12 mouse cellular contexts compared by ENCODE assay signal in genomic region chr8:70769858-70770257, GRCm38 (mm10). TPM values are rescaled to one million over a fixed set of nuclear protein-coding genes. Genes with fewer than 3 reads are reported as not detected.
DNase-seq lines count a peak whose midpoint lies in the region; ATAC-seq and TF ChIP-seq lines count a peak whose summit lies in the region.
"Had no signal": no experiment of that assay in that cellular context is flagged by ENCODE, and none has a peak within 500 bp of the region (broad histone marks: within the 10 kb centered on the region; RNA-seq: fewer than 3 reads in every experiment).

No protein-coding gene starts in this region.

- H3K4me1 ChIP-seq in kidney, embryonic 16.5 days (ENCODE audit: insufficient read depth, low read length), result peaks cover 39% of the 10 kb centered on the region
- peaks cover 2 to 35% of the 10 kb centered on the region in 2 experiments; a peak in 3 of 4 replicates for H3K4me1 ChIP-seq in ES-E14 (ENCODE audit: control insufficient read depth in 2 of 2, insufficient read depth in 2 of 2, low read length in 2 of 2, poor library complexity in 1 of 2)
- peaks cover 26% of the 10 kb centered on the region for H3K4me1 ChIP-seq in embryonic facial prominence, embryonic 14.5 days (ENCODE audit: control insufficient read depth, insufficient read depth, low read length)
- peaks cover 92% of the 10 kb centered on the region for H3K4me1 ChIP-seq in liver, embryonic 15.5 days (replicated peaks)

- ATAC-seq in kidney, embryonic 16.5 days (ENCODE audit: low FRiP score, low TSS enrichment), result no peak
- ATAC-seq in embryonic facial prominence, embryonic 14.5 days (ENCODE audit: low read depth), result no peak
- peak; percentile 46 for ATAC-seq in liver, embryonic 15.5 days (ENCODE audit: insufficient read depth)

- H3K27ac ChIP-seq in kidney, embryonic 16.5 days (ENCODE audit: low read length), result no peak overlapping the region
- H3K27ac ChIP-seq in ES-E14 (ENCODE audit: insufficient read depth, low read depth, low read length, poor library complexity, severe bottlenecking), result no peak overlapping the region
- H3K27ac ChIP-seq in embryonic facial prominence, embryonic 14.5 days (replicated peaks; ENCODE audit: low read depth, low read length), result no peak overlapping the region
- H3K27ac ChIP-seq in liver, embryonic 15.5 days (replicated peaks), result no peak overlapping the region; the same call in none of the 2 replicates
- H3K27ac ChIP-seq: heart, adult 2 months; kidney, embryonic 15.5 days; stomach, embryonic 15.5 days had no signal

- DNase-seq in kidney, adult 18-20 months, result no peak
- no peak for DNase-seq in ES-E14 (ENCODE audit: low read depth, low spot score)
- DNase-seq in embryonic facial prominence, embryonic 14.5 days (ENCODE audit: low spot score), result no peak
- no peak for DNase-seq in thymus, postnatal 14 days
- DNase-seq in left cerebral cortex, postnatal 14 days (ENCODE audit: low spot score in 2 of 2), result no peak

- intact Hi-C loops in left cerebral cortex, postnatal 14 days (cut with DNase I), result loop anchor here (5.0 kb wide), 1 partner anchor 72 kb away; no protein-coding TSS in a partner anchor

- no peak overlapping the region for H3K4me3 ChIP-seq in kidney, embryonic 16.5 days (ENCODE audit: low read length)
- H3K4me3 ChIP-seq in ES-E14 (ENCODE audit: insufficient read depth in 1 of 2, low read depth in 1 of 2, low read length in 2 of 2, poor library complexity in 1 of 2, severe bottlenecking in 1 of 2), result no peak overlapping the region
- H3K4me3 ChIP-seq in embryonic facial prominence, embryonic 14.5 days (ENCODE audit: low read depth, low read length), result no peak overlapping the region
- no peak overlapping the region for H3K4me3 ChIP-seq in liver, embryonic 15.5 days (replicated peaks)
- H3K4me3 ChIP-seq: heart, adult 2 months; kidney, embryonic 15.5 days; stomach, embryonic 15.5 days had no signal

- no peaks in the 10 kb centered on the region for H3K27me3 ChIP-seq in kidney, embryonic 16.5 days (ENCODE audit: insufficient read depth, low read length)
- no peaks in the 10 kb centered on the region for H3K27me3 ChIP-seq in embryonic facial prominence, embryonic 14.5 days (replicated peaks; ENCODE audit: control insufficient read depth, insufficient read depth, low read length)
- H3K27me3 ChIP-seq in liver, embryonic 15.5 days, result no peaks in the 10 kb centered on the region
- H3K27me3 ChIP-seq: kidney, embryonic 15.5 days; stomach, embryonic 15.5 days had no signal

- H3K36me3 ChIP-seq in kidney, embryonic 16.5 days (ENCODE audit: insufficient read depth, low read length), result peaks cover 51% of the 10 kb centered on the region
- H3K36me3 ChIP-seq in ES-E14 (ENCODE audit: control insufficient read depth, insufficient read depth, low read length, poor library complexity, severe bottlenecking), result peaks cover 27% of the 10 kb centered on the region; the same call in 1 of the 2 replicates
- H3K36me3 ChIP-seq in embryonic facial prominence, embryonic 14.5 days (ENCODE audit: control insufficient read depth, insufficient read depth, low read length), result peaks cover 67% of the 10 kb centered on the region
- peaks cover 36% of the 10 kb centered on the region for H3K36me3 ChIP-seq in liver, embryonic 15.5 days (replicated peaks)

- 75% methylated on average over 12 of the region's 12 CpGs for WGBS in kidney, embryonic 16.5 days
- 75% methylated on average over 12 of the region's 12 CpGs for WGBS in embryonic facial prominence, embryonic 14.5 days
- 28% methylated on average over 12 of the region's 12 CpGs for WGBS in liver, embryonic 15.5 days (ENCODE audit: insufficient replicate concordance)

- in situ Hi-C loops in ES-E14 (cut with MboI; ENCODE audit: low sequenced_read_pairs in 2 of 2, unreplicated experiment in 2 of 2), result no loop called here

- H3K9me3 ChIP-seq in kidney, embryonic 16.5 days (ENCODE audit: low read length), result no peaks in the 10 kb centered on the region
- no peaks in the 10 kb centered on the region for H3K9me3 ChIP-seq in ES-E14 (ENCODE audit: control insufficient read depth, insufficient read depth, low read depth, low read length)
- no peaks in the 10 kb centered on the region for H3K9me3 ChIP-seq in embryonic facial prominence, embryonic 14.5 days (ENCODE audit: control insufficient read depth, low read length)
- no peaks in the 10 kb centered on the region for H3K9me3 ChIP-seq in liver, embryonic 15.5 days (replicated peaks)
- H3K9me3 ChIP-seq: kidney, embryonic 15.5 days; stomach, embryonic 15.5 days had no signal

- no peak overlapping the region for H3K4me2 ChIP-seq in kidney, embryonic 16.5 days (replicated peaks; ENCODE audit: low read depth, low read length)
- H3K4me2 ChIP-seq in embryonic facial prominence, embryonic 14.5 days (ENCODE audit: low read depth, low read length), result no peak overlapping the region
- peak overlapping the region; percentile 40 for H3K4me2 ChIP-seq in liver, embryonic 15.5 days
- H3K4me2 ChIP-seq: kidney, embryonic 15.5 days; stomach, embryonic 15.5 days had no signal

- H3K9ac ChIP-seq in kidney, embryonic 16.5 days (replicated peaks; ENCODE audit: low read length), result peak overlapping the region; percentile 22; the same call in 1 of the 2 replicates
- peak overlapping the region; percentile 17; the same call in 1 of the 2 replicates for H3K9ac ChIP-seq in ES-E14 (ENCODE audit: insufficient read depth, low read depth, low read length, poor library complexity, severe bottlenecking)
- H3K9ac ChIP-seq in embryonic facial prominence, embryonic 14.5 days (ENCODE audit: low read depth, low read length), result 0 out of 2 replicates have a peak overlapping the region, but pooled peaks have one; percentile 28
- peak overlapping the region; percentile 37 for H3K9ac ChIP-seq in liver, embryonic 15.5 days
- H3K9ac ChIP-seq: kidney, embryonic 15.5 days; stomach, embryonic 15.5 days had no signal

TF ChIP-seq in ES-E14, 5 proteins besides CTCF, POLR2A, EP300 and RAD21:
- TF ChIP-seq MAFK (IDR thresholded peaks at IDR 0.05; ENCODE audit: insufficient read depth, low read depth, low read length), result no peak
- TF ChIP-seq CHD2 (IDR thresholded peaks at IDR 0.05; ENCODE audit: low read depth, low read length), result no peak
- no peak for TF ChIP-seq ZC3H11A (IDR thresholded peaks at IDR 0.05; ENCODE audit: borderline replicate concordance, low read depth, low read length)
- no peak for TF ChIP-seq ZNF384 (IDR thresholded peaks at IDR 0.05; ENCODE audit: low read depth, low read length)
- no peak for TF ChIP-seq HCFC1 (IDR thresholded peaks at IDR 0.05; ENCODE audit: borderline replicate concordance, insufficient read depth, low read length)

RNA-seq across cellular contexts. Expression of gene Pik3r2, which starts 6.7 kb away (rescaled TPM):
- polyA plus RNA-seq in kidney, embryonic 16.5 days (2015; fragmentation: Nextera tagmentation; extraction: Ambion mirVana), result 72.8 and 77.3 TPM in 2 replicates
- 52.7 and 71.0 TPM in 2 replicates for total RNA-seq in ES-E14 (2012; rRNA removed)
- 61.5 and 70.3 TPM in 2 replicates for polyA plus RNA-seq in embryonic facial prominence, embryonic 14.5 days (2014; fragmentation: Nextera tagmentation; extraction: Ambion mirVana)
- polyA plus RNA-seq in liver, embryonic 15.5 days (2015; fragmentation: Nextera tagmentation; extraction: Ambion mirVana), result 14.7 and 16.5 TPM in 2 replicates
- 100 to 1,000 TPM; 162 to 174 TPM for total RNA-seq in left cerebral cortex, postnatal 14 days (2021)

RNA-seq across cellular contexts. Expression of gene Mpv17l2, which starts 9.1 kb away (rescaled TPM):
- polyA plus RNA-seq in kidney, embryonic 16.5 days (2015; fragmentation: Nextera tagmentation; extraction: Ambion mirVana), result 57.0 and 60.4 TPM in 2 replicates
- total RNA-seq in ES-E14 (2012; rRNA removed), result 49.9 and 58.2 TPM in 2 replicates
- 34.2 and 36.5 TPM in 2 replicates for polyA plus RNA-seq in embryonic facial prominence, embryonic 14.5 days (2014; fragmentation: Nextera tagmentation; extraction: Ambion mirVana)
- 34.7 and 37.8 TPM in 2 replicates for polyA plus RNA-seq in liver, embryonic 15.5 days (2015; fragmentation: Nextera tagmentation; extraction: Ambion mirVana)
- 10 to 100 TPM; 36.3 to 36.5 TPM for total RNA-seq in left cerebral cortex, postnatal 14 days (2021)

RNA-seq across cellular contexts. Expression of gene Rab3a, which starts 15.4 kb away (rescaled TPM):
- 20.9 and 22.0 TPM in 2 replicates for polyA plus RNA-seq in kidney, embryonic 16.5 days (2015; fragmentation: Nextera tagmentation; extraction: Ambion mirVana)
- total RNA-seq in ES-E14 (2012; rRNA removed), result 4.3 and 5.2 TPM in 2 replicates
- polyA plus RNA-seq in embryonic facial prominence, embryonic 14.5 days (2014; fragmentation: Nextera tagmentation; extraction: Ambion mirVana), result 36.3 and 39.0 TPM in 2 replicates
- 2.7 and 3.5 TPM in 2 replicates for polyA plus RNA-seq in liver, embryonic 15.5 days (2015; fragmentation: Nextera tagmentation; extraction: Ambion mirVana)
- 100 to 1,000 TPM; 926 to 947 TPM for total RNA-seq in left cerebral cortex, postnatal 14 days (2021)

RNA-seq across cellular contexts. Expression of gene Mast3, which starts 35.0 kb away (rescaled TPM):
- polyA plus RNA-seq in kidney, embryonic 16.5 days (2015; fragmentation: Nextera tagmentation; extraction: Ambion mirVana), result 16.2 and 16.3 TPM in 2 replicates
- 7.8 and 11.5 TPM in 2 replicates for total RNA-seq in ES-E14 (2012; rRNA removed)
- 13.5 and 14.9 TPM in 2 replicates for polyA plus RNA-seq in embryonic facial prominence, embryonic 14.5 days (2014; fragmentation: Nextera tagmentation; extraction: Ambion mirVana)
- 6.7 and 8.2 TPM in 2 replicates for polyA plus RNA-seq in liver, embryonic 15.5 days (2015; fragmentation: Nextera tagmentation; extraction: Ambion mirVana)
- 100 to 1,000 TPM; 176 to 185 TPM for total RNA-seq in left cerebral cortex, postnatal 14 days (2021)

RNA-seq across cellular contexts. Expression of gene Il12rb1, which starts 38.4 kb away (rescaled TPM):
- 0.05 and 0.12 TPM in 2 replicates for polyA plus RNA-seq in kidney, embryonic 16.5 days (2015; fragmentation: Nextera tagmentation; extraction: Ambion mirVana)
- 0.69 and 1.2 TPM in 2 replicates for total RNA-seq in ES-E14 (2012; rRNA removed)
- 0.07 and 0.19 TPM in 2 replicates for polyA plus RNA-seq in embryonic facial prominence, embryonic 14.5 days (2014; fragmentation: Nextera tagmentation; extraction: Ambion mirVana)
- 0.22 TPM in 2 replicates for polyA plus RNA-seq in liver, embryonic 15.5 days (2015; fragmentation: Nextera tagmentation; extraction: Ambion mirVana)
- 1 to 10 TPM; 1.2 TPM for total RNA-seq in left cerebral cortex, postnatal 14 days (2021)
- total RNA-seq: heart, adult 2 months had no signal
- polyA plus RNA-seq: forebrain, embryonic 11.5 days; limb, embryonic 11.5 days had no signal
